Mouse (Mus musculus) CH12.LX (cell line): ENCODE results near the gene Dennd2d.

Experiments used
- BHLHE40 ChIP-seq: IDR thresholded peaks from 2 replicates; pipeline ENCODE4 v1.6.1; 2011; ENCODE audit warnings: mild to moderate bottlenecking, low read depth, low read length, improper control_type of control experiment
- CTCF ChIP-seq, 2 experiments: IDR thresholded peaks in 1 of 2; conservative IDR thresholded peaks in 1 of 2; 2 replicates each; pipeline ENCODE4 v1.5.1; 2011 to 2012; ENCODE audit warnings: low read depth in 2 of 2, low read length in 2 of 2, improper control_type of control experiment in 1 of 2, inconsistent platforms in 1 of 2, mild to moderate bottlenecking in 1 of 2, moderate library complexity in 1 of 2
- E2F4 ChIP-seq: IDR thresholded peaks from 2 replicates; pipeline ENCODE4 v1.6.1; 2011; ENCODE audit warnings: low read depth, low read length, improper control_type of control experiment; ENCODE audit not compliant: insufficient replicate concordance
- EP300 ChIP-seq: IDR thresholded peaks from 2 replicates; pipeline ENCODE4 v1.6.1; 2011; ENCODE audit warnings: low read length, improper control_type of control experiment
- MAZ ChIP-seq: IDR thresholded peaks from 2 replicates; pipeline ENCODE4 v1.6.1; 2012; ENCODE audit warnings: low read depth, mild to moderate bottlenecking, inconsistent platforms, low read length, improper control_type of control experiment, moderate library complexity
- MXI1 ChIP-seq: IDR thresholded peaks from 2 replicates; pipeline ENCODE4 v1.6.1; 2011; ENCODE audit warnings: mild to moderate bottlenecking, low read depth, low read length, improper control_type of control experiment
- POLR2A ChIP-seq: IDR thresholded peaks from 2 replicates; pipeline ENCODE4 v1.6.1; 2011; ENCODE audit warnings: low read depth, mild to moderate bottlenecking, improper control_type of control experiment, low read length
- RAD21 ChIP-seq: IDR thresholded peaks from 2 replicates; pipeline ENCODE4 v1.6.1; 2011; ENCODE audit warnings: low read depth, mild to moderate bottlenecking, low read length, improper control_type of control experiment, moderate library complexity
- SMC3 ChIP-seq: IDR thresholded peaks from 2 replicates; pipeline ENCODE4 v1.6.1; 2011; ENCODE audit warnings: low read depth, low read length, improper control_type of control experiment
- TCF12 ChIP-seq: IDR thresholded peaks from 2 replicates; pipeline ENCODE4 v1.6.1; 2014; ENCODE audit warnings: low read depth, mild to moderate bottlenecking, inconsistent platforms, low read length, improper control_type of control experiment
- ZC3H11A ChIP-seq: IDR thresholded peaks from 2 replicates; pipeline ENCODE4 v1.6.1; 2012; ENCODE audit warnings: low read depth, mild to moderate bottlenecking, inconsistent platforms, low read length, improper control_type of control experiment

- TF ChIP-seq MXI1 (no peak), MAZ (no peak), CTCF (conservative IDR thresholded peaks at IDR 0.05 in 1 of 2, IDR thresholded peaks at IDR 0.05 in 1 of 2; ENCODE audit: low read depth in 2 of 2, low read length in 2 of 2) (no peak), SMC3 (no peak), RAD21 (no peak), POLR2A (no peak), TCF12 (no peak), ZC3H11A (no peak), EP300 (no peak), E2F4 (no peak), BHLHE40 (no peak)
These were observed 51.1 kb downstream of the Dennd2d start for GRCm38 (mm10) chr3:106533277-106533676.
